Mouse (Mus musculus) MEL (cell line): ENCODE measurements around the gene Entpd7.

Experiments used
- CHD1 ChIP-seq: IDR thresholded peaks from 2 replicates; pipeline ENCODE4 v1.6.1; 2012; ENCODE audit warnings: low read depth, mild to moderate bottlenecking, inconsistent platforms, low read length, improper control_type of control experiment
- CHD2 ChIP-seq: IDR thresholded peaks from 2 replicates; pipeline ENCODE4 v1.6.1; 2011; ENCODE audit warnings: low read length, improper control_type of control experiment
- CTCF ChIP-seq, 3 experiments: IDR thresholded peaks in 2 of 3; conservative IDR thresholded peaks in 1 of 3; 2 replicates each; pipeline ENCODE4 v1.5.1; 2011 to 2012; ENCODE audit warnings: low read length in 3 of 3, low read depth in 2 of 3, mild to moderate bottlenecking in 2 of 3, improper control_type of control experiment in 1 of 3, inconsistent platforms in 1 of 3, mixed read lengths in 1 of 3, moderate library complexity in 1 of 3; ENCODE audit not compliant: control insufficient read depth in 1 of 3, insufficient read depth in 1 of 3, poor library complexity in 1 of 3, severe bottlenecking in 1 of 3
- E2F4 ChIP-seq: IDR thresholded peaks from 2 replicates; pipeline ENCODE4 v1.6.1; 2011; ENCODE audit warnings: low read depth, low read length, improper control_type of control experiment, borderline replicate concordance
- EP300 ChIP-seq, 2 experiments: IDR thresholded peaks; 2 replicates each; pipeline ENCODE4 v1.6.1; 2011; ENCODE audit warnings: improper control_type of control experiment in 2 of 2, low read length in 2 of 2, low read depth in 1 of 2, mild to moderate bottlenecking in 1 of 2
- ETS1 ChIP-seq: IDR thresholded peaks from 2 replicates; pipeline ENCODE4 v1.6.1; 2012; ENCODE audit warnings: low read depth, mild to moderate bottlenecking, inconsistent platforms, low read length, improper control_type of control experiment, moderate library complexity
- GABPA ChIP-seq: IDR thresholded peaks from 2 replicates; pipeline ENCODE4 v1.6.1; 2012; ENCODE audit warnings: low read depth, mild to moderate bottlenecking, inconsistent platforms, low read length, improper control_type of control experiment, moderate library complexity
- MAX ChIP-seq: IDR thresholded peaks from 2 replicates; pipeline ENCODE4 v1.6.1; 2011; ENCODE audit warnings: low read length, improper control_type of control experiment
- MAZ ChIP-seq: IDR thresholded peaks from 2 replicates; pipeline ENCODE4 v1.6.1; 2012; ENCODE audit warnings: low read depth, mild to moderate bottlenecking, inconsistent platforms, low read length, improper control_type of control experiment
- MEF2A ChIP-seq: IDR thresholded peaks from 2 replicates; pipeline ENCODE4 v1.6.1; 2014; ENCODE audit warnings: low read depth, mild to moderate bottlenecking, inconsistent platforms, low read length, improper control_type of control experiment; ENCODE audit not compliant: poor library complexity, insufficient replicate concordance, severe bottlenecking; ENCODE audit errors: extremely low read depth
- NELFE ChIP-seq: IDR thresholded peaks from 2 replicates; pipeline ENCODE4 v1.6.1; 2011; ENCODE audit warnings: low read depth, low read length, improper control_type of control experiment
- POLR2A ChIP-seq, 2 experiments: IDR thresholded peaks; 2 replicates each; pipeline ENCODE4 v1.6.1; 2011 to 2012; ENCODE audit warnings: low read length in 2 of 2, mild to moderate bottlenecking in 2 of 2, control low read depth in 1 of 2, improper control_type of control experiment in 1 of 2, low read depth in 1 of 2, moderate library complexity in 1 of 2; ENCODE audit not compliant: control insufficient read depth in 1 of 2, insufficient read depth in 1 of 2, poor library complexity in 1 of 2
- TAL1 ChIP-seq: IDR thresholded peaks from 2 replicates; pipeline ENCODE4 v1.6.1; 2012; ENCODE audit warnings: mild to moderate bottlenecking, inconsistent platforms, low read length, moderate library complexity, mixed read lengths

- TF ChIP-seq POLR2A (IDR thresholded peaks at IDR 0.05; ENCODE audit: control insufficient read depth in 1 of 2, insufficient read depth in 1 of 2, low read depth in 1 of 2, low read length in 2 of 2, poor library complexity in 1 of 2), result no peak
- TF ChIP-seq CTCF (IDR thresholded peaks at IDR 0.05 in 2 of 3, conservative IDR thresholded peaks at IDR 0.05 in 1 of 3; ENCODE audit: control insufficient read depth in 1 of 3, insufficient read depth in 1 of 3, low read depth in 2 of 3, low read length in 3 of 3, poor library complexity in 1 of 3, severe bottlenecking in 1 of 3), result no peak
- TF ChIP-seq CHD1, result no peak
- no peak for TF ChIP-seq TAL1
- no peak for TF ChIP-seq E2F4
- TF ChIP-seq EP300 (IDR thresholded peaks at IDR 0.05; ENCODE audit: low read depth in 1 of 2, low read length in 2 of 2), result no peak
- TF ChIP-seq NELFE, result no peak
- no peak for TF ChIP-seq CHD2
- no peak for TF ChIP-seq MAZ
- TF ChIP-seq MEF2A, result no peak
- TF ChIP-seq MAX, result no peak
- TF ChIP-seq ETS1, result no peak
- no peak for TF ChIP-seq GABPA
These were observed 80.0 kb downstream of the Entpd7 start for GRCm38 (mm10) chr19:43769366-43769960.
